Mouse (Mus musculus): ENCODE results near the gene Gm29049.
"Not testable (repeated sequence)": the region's sequence is repeated elsewhere in the genome, so short reads cannot be mapped to it uniquely, and the experiment has no call there.

Gene Gm29049

GRCm38 (mm10) chrY:7997068-7997467 is at the start of gene Gm29049:
TSS of gene Gm29049 (minus strand) at chrY:7997168.
- not testable (repeated sequence) for DNase-seq (ENCODE audit: extremely low spot score, low spot score)

Data from neural tube, embryonic 10.5 days (tissue).